In the genomic region with DNA sequence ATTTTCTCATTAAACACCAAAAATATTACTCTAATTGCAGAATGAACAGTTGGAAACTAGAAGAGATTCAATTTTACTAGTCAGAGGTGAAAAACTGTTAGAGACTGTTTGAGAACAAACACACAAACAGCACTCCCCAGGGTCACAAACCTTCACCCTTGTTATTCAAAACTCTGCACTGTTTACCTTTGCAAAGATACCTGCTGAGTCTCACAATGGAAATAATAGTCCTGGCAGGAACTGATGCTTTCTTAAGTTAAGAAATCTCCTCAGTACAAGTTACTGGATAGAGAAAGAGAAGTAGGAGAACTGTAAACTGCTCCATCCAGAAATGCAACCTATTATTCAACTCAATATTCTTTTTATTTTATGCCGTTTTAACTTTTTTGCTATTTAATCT, we compare ENCODE assay signal across 28 mouse cellular contexts.
"Had no signal": no experiment of that assay in that cellular context is flagged by ENCODE, and none has a peak within 500 bp of the region (broad histone marks: within the 10 kb centered on the region; RNA-seq: fewer than 3 reads in every experiment).

No protein-coding gene starts in this region.

- ATAC-seq: hindbrain, embryonic 16.5 days; inflammation-experienced regulatory T-cells, adult 6 months; intestine, embryonic 15.5 days; liver, embryonic 12.5 days had no signal

- H3K4me3 ChIP-seq: gastrocnemius, adult 2 months; heart, embryonic 10.5 days; heart, embryonic 12.5 days; hindbrain, embryonic 10.5 days; hindbrain, embryonic 12.5 days; intestine, embryonic 15.5 days; kidney, embryonic 15.5 days; limb, embryonic 13.5 days; limb, embryonic 15.5 days; liver, embryonic 12.5 days had no signal

- H3K27me3 ChIP-seq: heart, embryonic 12.5 days; hindbrain, embryonic 12.5 days; intestine, embryonic 15.5 days; kidney, embryonic 15.5 days; limb, embryonic 13.5 days; limb, embryonic 15.5 days; liver, embryonic 12.5 days had no signal

- H3K4me2 ChIP-seq: heart, embryonic 12.5 days; hindbrain, embryonic 12.5 days; hindbrain, embryonic 14.5 days; intestine, embryonic 15.5 days; kidney, embryonic 15.5 days; limb, embryonic 13.5 days; limb, embryonic 15.5 days; liver, embryonic 12.5 days had no signal

- H3K27ac ChIP-seq: gastrocnemius, adult 2 months; heart, embryonic 10.5 days; hindbrain, embryonic 10.5 days; hindbrain, embryonic 12.5 days; hindbrain, embryonic 14.5 days; intestine, embryonic 15.5 days; kidney, embryonic 15.5 days; kidney, postnatal 0 days; limb, embryonic 13.5 days; limb, embryonic 15.5 days; liver, embryonic 12.5 days; liver, embryonic 14.5 days had no signal

- H3K36me3 ChIP-seq: heart, embryonic 10.5 days; heart, embryonic 12.5 days; hindbrain, embryonic 10.5 days; hindbrain, embryonic 12.5 days; intestine, embryonic 15.5 days; kidney, embryonic 15.5 days; limb, embryonic 13.5 days; limb, embryonic 15.5 days; liver, embryonic 12.5 days had no signal

- DNase-seq: gastrocnemius, adult 2 months; gastrocnemius, postnatal 10 days; gastrocnemius, postnatal 25 days; heart, adult 18-20 months; heart, postnatal 10 days; heart, postnatal 4 days; kidney, adult 11 months; kidney, adult 2 months; kidney, adult 9 months; kidney, postnatal 14 days; kidney, postnatal 36 days; layer of hippocampus, adult 9-11 months; layer of hippocampus, postnatal 36 days; left cerebral cortex, postnatal 4 days had no signal

- H3K9ac ChIP-seq: heart, embryonic 12.5 days; hindbrain, embryonic 12.5 days; hindbrain, embryonic 14.5 days; intestine, embryonic 15.5 days; kidney, embryonic 15.5 days; limb, embryonic 13.5 days; limb, embryonic 15.5 days; liver, embryonic 12.5 days; liver, embryonic 14.5 days had no signal

- H3K9me3 ChIP-seq: heart, embryonic 10.5 days; heart, embryonic 12.5 days; hindbrain, embryonic 10.5 days; hindbrain, embryonic 12.5 days; intestine, embryonic 15.5 days; kidney, embryonic 15.5 days; limb, embryonic 13.5 days; limb, embryonic 15.5 days; liver, embryonic 12.5 days had no signal

- H3K4me1 ChIP-seq: heart, embryonic 10.5 days; heart, embryonic 12.5 days; hindbrain, embryonic 10.5 days; hindbrain, embryonic 12.5 days; intestine, embryonic 15.5 days; kidney, embryonic 15.5 days; limb, embryonic 13.5 days; limb, embryonic 15.5 days; liver, embryonic 12.5 days had no signal
